Mouse (Mus musculus) hindbrain, postnatal 0 days (tissue): ENCODE results near the gene Ice2. TPM values are rescaled to one million over a fixed set of nuclear protein-coding genes. Genes with fewer than 3 reads are reported as not detected.

Experiments
- ATAC-seq: fragments of 200-750 bp; cut with Nextera tagmentation; 2 replicates; pipeline ENCODE4 v1.8.0; 2017; ENCODE audit warnings: mild to moderate bottlenecking, moderate TSS enrichment, moderate library complexity
- DNase-seq: peaks from one replicate; pipeline ENCODE4 v3.0.0-alpha.2; 2015; ENCODE audit warnings: low spot score
- H3K27ac ChIP-seq: fragments of 300-500 bp; sonication (generic); 2 replicates; pipeline ENCODE4 v1.5.1; 2014; ENCODE audit warnings: mild to moderate bottlenecking
- H3K27me3 ChIP-seq: fragments of 300-500 bp; sonication (generic); 2 replicates; pipeline ENCODE4 v1.6.1; 2014; ENCODE audit warnings: low read length, mixed read lengths; ENCODE audit not compliant: insufficient read depth
- H3K36me3 ChIP-seq: fragments of 300-500 bp; sonication (generic); 2 replicates; pipeline ENCODE4 v1.6.1; 2014; ENCODE audit warnings: low read length, mixed read lengths; ENCODE audit not compliant: insufficient read depth
- H3K4me1 ChIP-seq: fragments of 300-500 bp; sonication (generic); 2 replicates; pipeline ENCODE4 v1.6.1; 2014; ENCODE audit warnings: antibody characterized with exemption, low read length, mixed read lengths; ENCODE audit not compliant: insufficient read depth
- H3K4me2 ChIP-seq: fragments of 300-500 bp; sonication (generic); 2 replicates; pipeline ENCODE4 v1.6.1; 2014; ENCODE audit warnings: low read depth, mild to moderate bottlenecking, low read length, moderate library complexity, mixed read lengths
- H3K4me3 ChIP-seq: fragments of 300-500 bp; sonication (generic); 2 replicates; pipeline ENCODE4 v1.5.1; 2014; ENCODE audit warnings: low read length
- H3K9ac ChIP-seq: fragments of 300-500 bp; sonication (generic); replicated peaks from 2 replicates; pipeline ENCODE4 v1.6.1; 2014; ENCODE audit warnings: mild to moderate bottlenecking, low read length, moderate library complexity, mixed read lengths
- H3K9me3 ChIP-seq: fragments of 300-500 bp; sonication (generic); 2 replicates; pipeline ENCODE4 v1.6.1; 2016; ENCODE audit warnings: low read length, mixed read lengths
- CTCF ChIP-seq: IDR thresholded peaks from 2 replicates; pipeline ENCODE4 v1.5.1; 2016; ENCODE audit warnings: antibody characterized with exemption, control low read depth, low read depth
- WGBS: fragments of 180-500 bp; shearing (Covaris S2); extraction: QIAGEN DNeasy Blood & Tissue Kit; methylation state at CpG from one replicate; pipeline ENCODE4 v1.1.7; 2014; 5-methylcytosine and 5-hydroxymethylcytosine counted together
- polyA plus RNA-seq: library from polyadenylated mRNA; unstranded; fragments of >200 nt; fragmentation: Nextera tagmentation; extraction: Ambion mirVana; gene quantifications from 2 replicates; pipeline ENCODE4 v1.2.1, GENCODE M21; 2015
- total RNA-seq: library from RNA; depleted of rRNA; stranded (reverse); fragments of >200 nt; gene quantifications from 2 replicates; pipeline ENCODE4 v1.2.3, GENCODE M21; 2014

Ice2 gene
- total and polyA plus RNA-seq, 2 experiments from 2014 or later, result 7.3 to 9.1 TPM

DNA sequence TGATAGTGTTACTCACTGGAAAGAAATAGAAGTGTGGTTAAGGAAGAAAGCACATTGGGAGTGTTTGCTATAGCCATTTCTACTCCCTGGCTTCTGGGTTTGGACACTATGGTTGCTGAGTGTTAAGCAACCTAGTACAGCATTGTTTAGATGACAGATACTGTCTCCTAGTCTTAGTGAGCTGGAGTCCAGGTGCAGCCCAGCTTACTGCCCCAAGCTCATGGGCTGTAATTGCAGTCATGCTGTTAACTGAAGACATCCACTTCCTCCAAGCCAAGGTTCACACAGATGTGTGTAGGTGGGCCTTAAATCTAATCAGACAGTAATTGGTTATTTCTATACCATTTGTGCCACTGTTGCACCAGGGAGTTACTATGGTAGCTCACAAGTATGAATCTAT is 38.0 kb downstream of the Ice2 start:
- Histone ChIP-seq H3K9me3 (no peaks in the 10 kb centered on the region), H3K27me3 (no peaks in the 10 kb centered on the region), H3K9ac (no peak overlapping the region), H3K36me3 (no peaks in the 10 kb centered on the region), H3K27ac (no peak overlapping the region), H3K4me3 (no peak overlapping the region), H3K4me2 (no peak overlapping the region), H3K4me1 (0 out of 2 replicates have a peak, but pooled peaks cover 7% of the 10 kb centered on the region)
- no peak for DNase-seq
- ATAC-seq, result no peak
- TF ChIP-seq CTCF, result no peak

- TF ChIP-seq CTCF, result no peak
- no peaks in the 10 kb centered on the region for H3K9me3 ChIP-seq
- no peak for ATAC-seq
- no peak overlapping the region for H3K4me2 ChIP-seq
- no peaks in the 10 kb centered on the region for H3K4me1 ChIP-seq
- no peak for DNase-seq
- H3K36me3 ChIP-seq, result no peaks in the 10 kb centered on the region
- no peak overlapping the region for H3K4me3 ChIP-seq
- no peak overlapping the region for H3K27ac ChIP-seq
- H3K9ac ChIP-seq, result no peak overlapping the region
- WGBS, result 18% methylated on average over 7 of the region's 7 CpGs
- no peaks in the 10 kb centered on the region for H3K27me3 ChIP-seq
These were observed 42.2 kb downstream of the Ice2 start for GRCm38 (mm10) chr9:69439805-69440357.

GRCm38 (mm10) chr9:69442471-69443038 is 44.8 kb downstream of the Ice2 start:
- Histone ChIP-seq H3K4me2 (no peak overlapping the region), H3K27me3 (no peaks in the 10 kb centered on the region), H3K4me1 (no peaks in the 10 kb centered on the region), H3K4me3 (no peak overlapping the region), H3K36me3 (no peaks in the 10 kb centered on the region), H3K9ac (no peak overlapping the region), H3K9me3 (no peaks in the 10 kb centered on the region), H3K27ac (no peak overlapping the region)
- DNase-seq (no peak), ATAC-seq (no peak)
- 77% methylated on average over 6 of the region's 6 CpGs for WGBS
- TF ChIP-seq CTCF, result no peak

GRCm38 (mm10) chr9:69443203-69443602 is 45.5 kb downstream of the Ice2 start:
- Histone ChIP-seq H3K4me1 (no peaks in the 10 kb centered on the region), H3K9me3 (no peaks in the 10 kb centered on the region), H3K4me3 (no peak overlapping the region), H3K27ac (no peak overlapping the region), H3K36me3 (no peaks in the 10 kb centered on the region), H3K4me2 (no peak overlapping the region), H3K27me3 (no peaks in the 10 kb centered on the region), H3K9ac (no peak overlapping the region)
- WGBS, result 65% methylated on average over 3 of the region's 3 CpGs
- DNase-seq (no peak), ATAC-seq (no peak)
- TF ChIP-seq CTCF, result no peak

DNA sequence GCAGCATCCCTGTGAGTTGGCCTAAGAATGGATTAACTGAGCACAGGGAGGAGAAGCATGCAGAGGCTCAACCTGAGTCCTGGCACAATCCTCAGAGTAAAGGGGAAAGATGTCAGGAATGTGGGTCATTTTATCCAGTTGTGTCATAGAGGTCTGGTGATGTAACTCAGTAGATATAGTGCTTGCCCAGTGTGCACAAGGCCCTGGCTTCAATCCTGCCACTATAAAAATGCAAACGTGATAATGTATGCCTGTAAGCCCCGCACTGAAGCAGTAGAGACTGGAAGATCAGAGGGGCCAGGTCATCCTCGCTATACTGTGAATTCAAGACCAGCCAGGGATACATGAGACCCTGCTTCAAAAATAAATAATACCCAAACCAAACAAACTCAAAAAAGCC is 51.1 kb downstream of the Ice2 start:
- ATAC-seq (no peak), DNase-seq (no peak)
- Histone ChIP-seq H3K9me3 (no peaks in the 10 kb centered on the region), H3K4me2 (no peak overlapping the region), H3K9ac (no peak overlapping the region), H3K36me3 (no peaks in the 10 kb centered on the region), H3K27ac (no peak overlapping the region), H3K27me3 (no peaks in the 10 kb centered on the region), H3K4me3 (no peak overlapping the region), H3K4me1 (peaks cover 8% of the 10 kb centered on the region; the same call in 1 of the 2 replicates)
- WGBS, result 64% methylated on average over 3 of the region's 3 CpGs
- no peak for TF ChIP-seq CTCF

- Histone ChIP-seq H3K4me2 (no peak overlapping the region), H3K9me3 (no peaks in the 10 kb centered on the region), H3K27ac (no peak overlapping the region), H3K4me3 (no peak overlapping the region), H3K27me3 (no peaks in the 10 kb centered on the region), H3K4me1 (peaks cover 15% of the 10 kb centered on the region; the same call in 1 of the 2 replicates), H3K36me3 (no peaks in the 10 kb centered on the region), H3K9ac (no peak overlapping the region)
- WGBS, result 63% methylated on average over 9 of the region's 9 CpGs
- no peak for TF ChIP-seq CTCF
- DNase-seq (no peak), ATAC-seq (no peak)
These were observed 52.9 kb downstream of the Ice2 start for GRCm38 (mm10) chr9:69450636-69451035.
